In the genomic region with DNA sequence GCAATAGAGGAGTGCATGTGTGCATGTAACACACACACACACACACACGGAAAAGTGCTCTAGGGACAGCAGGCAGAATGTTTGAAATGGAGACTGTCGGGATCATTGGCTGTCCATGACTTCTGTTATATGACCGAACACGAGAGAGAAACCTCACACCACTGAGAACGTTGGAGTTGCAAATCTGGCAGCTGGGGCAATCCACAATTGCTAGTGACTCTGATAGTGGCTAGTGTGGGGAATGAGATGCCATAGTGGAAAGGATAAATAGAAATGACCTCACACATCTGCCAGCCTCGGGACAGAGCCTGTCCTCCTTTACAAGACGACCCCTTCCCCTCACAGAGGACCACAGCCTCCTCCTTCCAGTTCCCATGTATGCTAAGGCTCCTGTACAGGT, we compare ENCODE assay signal across 31 mouse cellular contexts. TPM values are rescaled to one million over a fixed set of nuclear protein-coding genes. Genes with fewer than 3 reads are reported as not detected.
"Had no signal": no experiment of that assay in that cellular context is flagged by ENCODE, and none has a peak within 500 bp of the region (broad histone marks: within the 10 kb centered on the region; RNA-seq: fewer than 3 reads in every experiment).

No protein-coding gene starts in this region.

- H3K4me1 ChIP-seq: heart, embryonic 12.5 days; hindbrain, embryonic 10.5 days; hindbrain, embryonic 12.5 days; intestine, embryonic 15.5 days; limb, embryonic 13.5 days; limb, embryonic 15.5 days had no signal

- H3K27me3 ChIP-seq: heart, embryonic 12.5 days; hindbrain, embryonic 12.5 days; intestine, embryonic 15.5 days; limb, embryonic 13.5 days; limb, embryonic 15.5 days; liver, embryonic 12.5 days had no signal

- H3K4me2 ChIP-seq: heart, embryonic 12.5 days; hindbrain, embryonic 12.5 days; hindbrain, embryonic 14.5 days; intestine, embryonic 15.5 days; limb, embryonic 13.5 days; limb, embryonic 15.5 days had no signal

- H3K27ac ChIP-seq: gastrocnemius, adult 2 months; heart, adult 2 months; hindbrain, embryonic 10.5 days; hindbrain, embryonic 12.5 days; hindbrain, embryonic 14.5 days; intestine, embryonic 15.5 days; limb, embryonic 13.5 days; limb, embryonic 15.5 days; liver, embryonic 12.5 days; liver, embryonic 14.5 days had no signal

- H3K4me3 ChIP-seq: gastrocnemius, adult 2 months; heart, adult 2 months; heart, embryonic 12.5 days; hindbrain, embryonic 10.5 days; hindbrain, embryonic 12.5 days; intestine, embryonic 15.5 days; limb, embryonic 13.5 days; limb, embryonic 15.5 days; liver, embryonic 12.5 days had no signal

- H3K36me3 ChIP-seq: heart, embryonic 12.5 days; hindbrain, embryonic 10.5 days; hindbrain, embryonic 12.5 days; intestine, embryonic 15.5 days; limb, embryonic 13.5 days; limb, embryonic 15.5 days; liver, embryonic 12.5 days had no signal

- H3K9me3 ChIP-seq: heart, embryonic 12.5 days; hindbrain, embryonic 10.5 days; hindbrain, embryonic 12.5 days; intestine, embryonic 15.5 days; limb, embryonic 13.5 days; limb, embryonic 15.5 days; liver, embryonic 12.5 days had no signal

- H3K9ac ChIP-seq: heart, embryonic 12.5 days; hindbrain, embryonic 12.5 days; hindbrain, embryonic 14.5 days; intestine, embryonic 15.5 days; limb, embryonic 13.5 days; limb, embryonic 15.5 days; liver, embryonic 12.5 days; liver, embryonic 14.5 days had no signal

- ATAC-seq: hindbrain, embryonic 16.5 days; inflammation-experienced regulatory T-cells, adult 6 months; intestine, embryonic 15.5 days; intestine, postnatal 0 days had no signal

- DNase-seq: gastrocnemius, adult 2 months; gastrocnemius, postnatal 10 days; gastrocnemius, postnatal 25 days; heart, adult 2 months; heart, postnatal 14 days; heart, postnatal 36 days; kidney, adult 18-20 months; kidney, adult 8-10 months; kidney, postnatal 10 days; kidney, postnatal 25 days; kidney, postnatal 4 days; layer of hippocampus, adult 9-11 months; layer of hippocampus, postnatal 36 days; left cerebral cortex, postnatal 4 days had no signal

RNA-seq across cellular contexts. Expression of gene Dntt, which starts 58.3 kb away (rescaled TPM):
- total RNA-seq: gastrocnemius, adult 2 months; heart, adult 2 months; heart, postnatal 36 days; layer of hippocampus, postnatal 36 days; left cerebral cortex, adult 18-20 months; left cerebral cortex, adult 8-10 months had no signal
- polyA plus RNA-seq: heart, embryonic 12.5 days; heart, embryonic 14.5 days; hindbrain, embryonic 10.5 days; intestine, embryonic 15.5 days; intestine, postnatal 0 days; limb, embryonic 11.5 days; limb, embryonic 13.5 days; limb, embryonic 15.5 days; liver, embryonic 16.5 days had no signal
